Mouse (Mus musculus) stomach, embryonic 15.5 days (tissue): ENCODE measurements around the gene Dohh. TPM values are rescaled to one million over a fixed set of nuclear protein-coding genes. Genes with fewer than 3 reads are reported as not detected.

ENCODE experiments used
- ATAC-seq: fragments of 200-750 bp; cut with Nextera tagmentation; 2 replicates; pipeline ENCODE4 v1.8.0; 2017; ENCODE audit warnings: low read depth, moderate number of reproducible peaks, moderate TSS enrichment; ENCODE audit not compliant: insufficient read depth, low FRiP score
- H3K27ac ChIP-seq: fragments of 300-500 bp; sonication (generic); 2 replicates; pipeline ENCODE4 v1.5.1; 2015; ENCODE audit warnings: mild to moderate bottlenecking, inconsistent platforms
- H3K27me3 ChIP-seq: fragments of 300-500 bp; sonication (generic); replicated peaks from 2 replicates; pipeline ENCODE4 v1.6.1; 2015; ENCODE audit warnings: inconsistent platforms
- H3K36me3 ChIP-seq: fragments of 300-500 bp; sonication (generic); 2 replicates; pipeline ENCODE4 v1.6.1; 2015; ENCODE audit warnings: inconsistent platforms
- H3K4me1 ChIP-seq: fragments of 300-500 bp; sonication (generic); 2 replicates; pipeline ENCODE4 v1.6.1; 2015; ENCODE audit warnings: inconsistent platforms
- H3K4me2 ChIP-seq: fragments of 300-500 bp; sonication (generic); 2 replicates; pipeline ENCODE4 v1.6.1; 2015; ENCODE audit warnings: mild to moderate bottlenecking, inconsistent platforms
- H3K4me3 ChIP-seq: fragments of 300-500 bp; sonication (generic); replicated peaks from 2 replicates; pipeline ENCODE4 v1.5.1; 2015; ENCODE audit warnings: inconsistent platforms
- H3K9ac ChIP-seq: fragments of 300-500 bp; sonication (generic); 2 replicates; pipeline ENCODE4 v1.6.1; 2015; ENCODE audit warnings: inconsistent platforms
- H3K9me3 ChIP-seq: fragments of 300-500 bp; sonication (generic); 2 replicates; pipeline ENCODE4 v1.6.1; 2016; ENCODE audit warnings: inconsistent platforms
- WGBS: fragments of 180-500 bp; shearing (Covaris S2); methylation state at CpG from one replicate; pipeline ENCODE4 v1.1.7; 2015; 5-methylcytosine and 5-hydroxymethylcytosine counted together
- polyA plus RNA-seq: library from polyadenylated mRNA; unstranded; fragments of >200 nt; fragmentation: Nextera tagmentation; extraction: Ambion mirVana; gene quantifications from 2 replicates; pipeline ENCODE4 v1.2.1, GENCODE M21; 2015

The Dohh gene
- polyA plus RNA-seq, 1 experiment from 2014 or later, result 78.9 TPM

DNA sequence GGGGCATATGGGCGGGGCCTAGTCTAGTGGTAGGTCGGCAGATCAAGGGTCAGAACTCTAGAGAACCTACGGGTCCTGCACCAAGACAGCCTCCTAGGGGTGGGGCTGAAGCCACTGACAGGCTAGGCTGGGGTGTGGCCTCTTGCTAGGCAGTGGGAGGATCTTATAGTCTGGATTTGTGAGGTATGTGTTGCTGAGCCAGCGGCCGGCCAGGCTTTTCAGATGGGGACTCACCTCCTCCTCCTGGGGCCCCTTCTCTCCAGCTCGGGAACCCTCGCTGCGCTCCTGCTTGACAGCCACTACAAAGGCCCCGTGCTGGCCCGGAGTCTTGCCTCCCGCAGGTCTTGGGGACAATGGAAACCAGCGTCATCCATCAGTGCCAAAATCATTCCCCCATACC lies 35.1 kb upstream of the Dohh start:
- peak; percentile 35; the same call in 1 of the 2 replicates for ATAC-seq
- Histone ChIP-seq H3K9me3 (no peaks in the 10 kb centered on the region), H3K4me2 (peak overlapping the region; percentile 77), H3K36me3 (peaks cover 16% of the 10 kb centered on the region), H3K9ac (no peak overlapping the region), H3K4me3 (peak overlapping the region; percentile 81), H3K27ac (peak overlapping the region; percentile 76), H3K27me3 (0 out of 2 replicates have a peak, but pooled peaks cover 6% of the 10 kb centered on the region), H3K4me1 (peaks cover 38% of the 10 kb centered on the region)
- WGBS, result 6% methylated on average over 12 of the region's 12 CpGs

DNA sequence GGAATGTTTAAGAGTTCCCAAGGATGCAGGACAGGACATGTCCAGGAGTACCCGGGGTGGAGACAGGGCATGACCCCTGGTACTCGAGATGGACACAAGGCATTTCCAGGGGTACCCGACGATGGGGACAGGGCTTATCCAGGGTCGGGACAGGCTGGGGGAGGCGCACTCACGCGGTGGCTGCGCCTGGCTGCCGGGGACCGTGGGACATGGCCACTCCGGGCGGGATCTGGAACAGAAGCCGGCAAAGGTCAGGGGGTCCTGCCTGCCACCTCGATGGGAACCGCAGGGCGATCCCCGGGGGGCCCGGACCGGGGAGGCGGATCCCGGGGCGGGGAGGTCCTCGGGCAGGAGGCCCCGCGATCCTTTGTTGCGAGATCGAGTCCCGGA lies 34.3 kb upstream of the Dohh start:
- Histone ChIP-seq H3K27ac (peak overlapping the region; percentile 76), H3K9ac (peak overlapping the region; percentile 66), H3K9me3 (no peaks in the 10 kb centered on the region), H3K27me3 (no peaks in the 10 kb centered on the region), H3K36me3 (peaks cover 16% of the 10 kb centered on the region), H3K4me1 (peaks cover 38% of the 10 kb centered on the region), H3K4me2 (peak overlapping the region; percentile 77), H3K4me3 (peak overlapping the region; percentile 81)
- under 1% methylated on average over 29 of the region's 29 CpGs for WGBS
- ATAC-seq, result no peak; the same call in 1 of the 2 replicates

DNA sequence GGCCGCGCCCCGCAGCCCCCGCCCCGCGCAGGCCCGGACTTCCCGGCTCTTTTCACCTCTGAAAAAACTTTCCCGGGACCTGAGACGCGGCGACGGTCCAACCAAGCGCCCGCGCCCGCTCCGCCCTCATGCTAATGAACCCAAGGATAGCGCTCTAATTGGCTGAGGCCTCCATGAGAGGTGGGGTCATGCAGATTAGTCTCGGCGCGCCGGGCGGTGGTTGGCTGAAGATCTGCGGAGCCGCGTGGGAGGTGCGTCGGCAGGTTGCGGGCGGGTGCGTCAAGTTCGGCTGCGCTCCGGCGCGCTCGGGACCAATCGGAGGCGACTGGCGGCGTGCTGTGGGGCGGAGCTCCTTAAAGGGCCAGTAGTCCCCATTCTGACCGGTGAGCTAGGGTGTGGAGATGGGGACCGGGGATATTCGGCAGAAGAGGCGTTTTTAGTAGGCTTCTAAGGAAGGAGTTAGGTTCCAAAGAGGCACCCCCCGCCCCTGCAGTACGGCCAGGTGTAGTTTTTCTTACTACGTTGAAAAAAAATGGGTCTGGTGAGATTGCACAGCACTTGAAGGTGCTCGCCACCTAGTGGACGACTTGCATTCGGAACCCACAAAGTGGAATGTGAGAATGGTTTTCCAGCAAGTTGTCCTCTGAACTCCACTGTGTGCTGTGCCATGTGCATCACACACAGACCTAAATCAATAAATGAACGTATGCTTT lies 33.7 kb upstream of the Dohh start, which contains the start of gene Hmg20b:
Gene Hmg20b, minus strand, starts transcription at position 130 of the 713 bp plus-strand sequence.
- peak; percentile 93 for ATAC-seq
- no peaks in the 10 kb centered on the region for H3K27me3 ChIP-seq
- H3K36me3 ChIP-seq, result peaks cover 16% of the 10 kb centered on the region
- H3K9me3 ChIP-seq, result no peaks in the 10 kb centered on the region
- H3K27ac ChIP-seq, result peak within 1 kb of the TSS; percentile 83
- peak within 1 kb of the TSS; percentile 66 for H3K9ac ChIP-seq
- peak within 1 kb of the TSS; percentile 81 for H3K4me3 ChIP-seq
- peaks cover 38% of the 10 kb centered on the region for H3K4me1 ChIP-seq
- WGBS, result under 1% methylated on average over 54 of the region's 54 CpGs
- H3K4me2 ChIP-seq, result peak within 1 kb of the TSS; percentile 77

- Histone ChIP-seq H3K36me3 (peaks cover 16% of the 10 kb centered on the region; the same call in 1 of the 2 replicates), H3K4me1 (peaks cover 35% of the 10 kb centered on the region), H3K4me3 (no peak overlapping the region), H3K9ac (no peak overlapping the region), H3K27ac (no peak overlapping the region), H3K9me3 (no peaks in the 10 kb centered on the region), H3K4me2 (peak overlapping the region; percentile 24; the same call in 1 of the 2 replicates), H3K27me3 (no peaks in the 10 kb centered on the region)
- ATAC-seq, result no peak
- WGBS, result 18% methylated on average over 9 of the region's 9 CpGs
Measured at GRCm38 (mm10) chr10:81351678-81352291, 32.4 kb upstream of the Dohh start.

DNA sequence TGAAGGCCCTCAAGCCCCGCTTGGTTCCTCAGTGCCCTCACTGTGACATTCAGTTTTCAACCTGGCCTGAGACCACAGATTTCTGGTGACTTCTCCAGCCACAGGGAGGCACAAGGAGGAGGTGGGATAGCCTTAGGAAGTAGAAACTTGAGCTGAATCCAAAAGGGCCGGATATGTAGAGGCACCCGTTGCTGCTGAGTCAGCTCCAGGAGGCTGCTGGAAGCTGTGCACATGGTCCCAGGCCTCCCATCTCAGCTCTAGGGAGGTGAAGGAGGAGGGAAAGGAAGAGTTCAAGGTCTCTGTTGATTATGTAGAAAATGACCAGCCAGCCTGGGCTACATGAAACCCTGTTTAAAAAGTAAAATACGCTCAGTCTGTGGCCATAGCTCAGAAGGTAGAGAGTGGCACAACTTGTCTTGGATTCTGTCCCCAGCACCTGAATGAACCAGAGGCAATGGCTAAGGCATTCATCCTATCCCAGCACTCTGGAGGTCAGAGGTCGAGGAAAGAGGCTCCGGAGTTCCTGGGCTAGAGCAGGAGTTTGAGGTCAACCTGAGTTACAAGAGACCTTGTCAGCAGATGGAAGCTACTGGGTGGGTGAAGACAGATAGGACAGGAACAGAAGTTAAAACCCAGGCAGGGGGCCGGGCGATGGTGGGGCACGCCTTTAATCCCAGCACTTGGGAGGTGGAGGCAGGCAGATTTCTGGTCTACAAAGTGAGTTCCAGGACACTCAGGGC lies 29.3 kb upstream of the Dohh start:
- no peaks in the 10 kb centered on the region for H3K9me3 ChIP-seq
- WGBS, result 72% methylated on average over 9 of the region's 9 CpGs
- H3K4me2 ChIP-seq, result no peak overlapping the region
- H3K9ac ChIP-seq, result no peak overlapping the region
- no peaks in the 10 kb centered on the region for H3K27me3 ChIP-seq
- H3K4me3 ChIP-seq, result no peak overlapping the region
- no peak overlapping the region for H3K27ac ChIP-seq
- H3K36me3 ChIP-seq, result no peaks in the 10 kb centered on the region
- no peak for ATAC-seq
- H3K4me1 ChIP-seq, result peaks cover 31% of the 10 kb centered on the region

DNA sequence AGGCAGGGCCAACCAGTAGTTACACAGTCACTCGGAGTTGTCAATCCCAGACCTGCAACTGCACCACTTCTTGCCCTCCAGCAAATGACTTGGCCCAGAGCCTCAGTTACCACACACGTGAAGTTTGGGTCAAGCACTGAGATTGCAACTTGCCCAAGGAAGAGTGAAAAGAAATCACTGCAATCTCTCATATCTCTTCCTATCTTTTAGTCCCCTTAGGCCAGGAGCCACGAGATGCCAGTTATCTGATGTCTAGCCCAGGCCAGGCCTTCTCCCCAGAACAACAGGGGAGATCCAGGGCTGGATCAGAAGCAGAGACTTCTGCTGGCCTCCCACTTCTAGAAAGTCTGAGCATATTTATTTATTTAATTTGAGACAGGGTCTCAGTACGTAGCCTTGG lies 28.7 kb upstream of the Dohh start:
- Histone ChIP-seq H3K9ac (no peak overlapping the region), H3K4me3 (no peak overlapping the region), H3K36me3 (no peaks in the 10 kb centered on the region), H3K4me1 (peaks cover 31% of the 10 kb centered on the region), H3K4me2 (no peak overlapping the region), H3K27me3 (no peaks in the 10 kb centered on the region), H3K27ac (no peak overlapping the region), H3K9me3 (no peaks in the 10 kb centered on the region)
- WGBS, result 79% methylated on average over 4 of the region's 4 CpGs
- ATAC-seq, result no peak

DNA sequence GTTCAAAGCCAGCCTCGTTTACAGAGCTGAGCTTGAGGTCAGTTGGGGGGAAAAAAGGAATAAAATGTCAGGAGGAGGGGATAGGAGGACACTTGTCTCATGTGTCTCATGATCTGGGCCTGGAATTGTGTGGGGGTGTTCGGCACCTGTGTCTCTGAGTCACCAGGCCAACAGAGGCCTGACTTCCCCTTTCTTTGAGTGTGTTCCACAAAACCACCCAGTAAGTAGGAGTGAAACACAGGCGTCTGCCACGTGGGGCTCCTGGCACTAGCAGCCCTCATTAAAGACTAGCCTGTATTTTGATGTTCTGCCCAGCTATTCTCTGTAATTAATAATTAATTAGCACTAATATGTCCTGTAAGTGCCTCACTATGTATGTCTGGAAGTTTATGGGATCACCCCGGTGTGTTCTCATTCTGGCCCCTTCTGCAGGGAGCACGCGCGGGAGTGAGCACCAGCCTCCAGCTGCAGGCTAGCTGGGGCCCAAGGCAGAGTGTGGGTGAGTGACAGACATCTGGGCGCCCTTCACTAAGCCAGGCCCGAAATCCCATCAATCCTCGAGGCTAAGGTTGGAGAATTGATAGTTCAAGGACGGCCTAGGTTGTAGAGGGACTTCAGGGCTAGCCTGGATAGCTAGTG lies 27.8 kb upstream of the Dohh start:
- 50% methylated on average over 12 of the region's 12 CpGs for WGBS
- Histone ChIP-seq H3K4me1 (peaks cover 28% of the 10 kb centered on the region), H3K4me3 (peak overlapping the region; percentile 83; the same call in 1 of the 2 replicates), H3K27me3 (no peaks in the 10 kb centered on the region), H3K4me2 (peak overlapping the region; percentile 99), H3K27ac (no peak overlapping the region), H3K9me3 (no peaks in the 10 kb centered on the region), H3K36me3 (no peaks in the 10 kb centered on the region), H3K9ac (no peak overlapping the region)
- no peak for ATAC-seq

GRCm38 (mm10) chr10:81356991-81357844 lies 27.0 kb upstream of the Dohh start, which contains the start of gene Mfsd12:
Gene Mfsd12 (plus strand): TSS chr10:81357491.
- H3K4me3 ChIP-seq, result peak within 1 kb of the TSS; percentile 83
- H3K9ac ChIP-seq, result peak within 1 kb of the TSS; percentile 76
- H3K27ac ChIP-seq, result 0 out of 2 replicates have a peak within 1 kb of the TSS, but pooled peaks have one; percentile 23
- no peaks in the 10 kb centered on the region for H3K9me3 ChIP-seq
- H3K4me1 ChIP-seq, result peaks cover 23% of the 10 kb centered on the region
- peak; percentile 87 for ATAC-seq
- peak within 1 kb of the TSS; percentile 99 for H3K4me2 ChIP-seq
- 2% methylated on average over 79 of the region's 79 CpGs for WGBS
- H3K27me3 ChIP-seq, result no peaks in the 10 kb centered on the region
- no peaks in the 10 kb centered on the region for H3K36me3 ChIP-seq

GRCm38 (mm10) chr10:81358209-81358608 lies 26.0 kb upstream of the Dohh start:
- H3K4me3 ChIP-seq, result peak overlapping the region; percentile 83
- H3K27ac ChIP-seq, result 0 out of 2 replicates have a peak overlapping the region, but pooled peaks have one; percentile 23
- peaks cover 32% of the 10 kb centered on the region for H3K4me1 ChIP-seq
- 32% methylated on average over 4 of the region's 4 CpGs for WGBS
- no peaks in the 10 kb centered on the region for H3K36me3 ChIP-seq
- no peaks in the 10 kb centered on the region; the same call in 1 of the 2 replicates for H3K27me3 ChIP-seq
- H3K4me2 ChIP-seq, result peak overlapping the region; percentile 99
- H3K9ac ChIP-seq, result peak overlapping the region; percentile 76; the same call in 1 of the 2 replicates
- H3K9me3 ChIP-seq, result no peaks in the 10 kb centered on the region
- no peak for ATAC-seq

GRCm38 (mm10) chr10:81358841-81359240 lies 25.4 kb upstream of the Dohh start:
- Histone ChIP-seq H3K4me2 (peak overlapping the region; percentile 99), H3K27me3 (no peaks in the 10 kb centered on the region; the same call in 1 of the 2 replicates), H3K36me3 (no peaks in the 10 kb centered on the region), H3K4me3 (no peak overlapping the region; the same call in 1 of the 2 replicates), H3K9ac (no peak overlapping the region; the same call in 1 of the 2 replicates), H3K9me3 (no peaks in the 10 kb centered on the region), H3K4me1 (peaks cover 38% of the 10 kb centered on the region), H3K27ac (0 out of 2 replicates have a peak overlapping the region, but pooled peaks have one; percentile 23)
- ATAC-seq, result no peak
- 58% methylated on average over 1 of the region's 1 CpGs for WGBS
